Mouse (Mus musculus) cortical plate, adult 2 months (tissue): ENCODE data around the gene Fam71f2.
A peak's percentile ranks its signal among the peaks of the same experiment; 100 is the strongest.

Source experiments
- CTCF ChIP-seq: fragments of 200-500 bp; IDR thresholded peaks from 2 replicates; pipeline ENCODE4 v1.5.1; 2011; ENCODE audit warnings: mild to moderate bottlenecking, control low read depth, low read length; ENCODE audit not compliant: insufficient read depth; ENCODE audit errors: extremely low read depth
- POLR2A ChIP-seq: fragments of 200-500 bp; IDR thresholded peaks from 2 replicates; pipeline ENCODE4 v1.6.1; 2011; ENCODE audit warnings: mild to moderate bottlenecking, low read length, control low read depth; ENCODE audit not compliant: insufficient read depth; ENCODE audit errors: extremely low read depth

- TF ChIP-seq POLR2A (no peak), CTCF (peak; percentile 52)
Measured at GRCm38 (mm10) chr6:29240806-29241205, 38.6 kb upstream of the Fam71f2 start.
